Mouse (Mus musculus): ENCODE measurements around the gene Gm10260.

- TF ChIP-seq CTCF (IDR thresholded peaks at IDR 0.05; ENCODE audit: low read depth) (no peak), EP300 (optimal IDR thresholded peaks at IDR 0.05) (no peak)
Measured at GRCm38 (mm10) chr13:97782063-97782462, 21.6 kb upstream of the Gm10260 start.
